Mouse (Mus musculus): ENCODE measurements at regions not wholly inside any gene's neighbourhood (a gene's known extent, or its start where the extent isn't known, plus 50 kb on each side); places are given as distances from the start of the nearest gene placed in this dataset.

DNA sequence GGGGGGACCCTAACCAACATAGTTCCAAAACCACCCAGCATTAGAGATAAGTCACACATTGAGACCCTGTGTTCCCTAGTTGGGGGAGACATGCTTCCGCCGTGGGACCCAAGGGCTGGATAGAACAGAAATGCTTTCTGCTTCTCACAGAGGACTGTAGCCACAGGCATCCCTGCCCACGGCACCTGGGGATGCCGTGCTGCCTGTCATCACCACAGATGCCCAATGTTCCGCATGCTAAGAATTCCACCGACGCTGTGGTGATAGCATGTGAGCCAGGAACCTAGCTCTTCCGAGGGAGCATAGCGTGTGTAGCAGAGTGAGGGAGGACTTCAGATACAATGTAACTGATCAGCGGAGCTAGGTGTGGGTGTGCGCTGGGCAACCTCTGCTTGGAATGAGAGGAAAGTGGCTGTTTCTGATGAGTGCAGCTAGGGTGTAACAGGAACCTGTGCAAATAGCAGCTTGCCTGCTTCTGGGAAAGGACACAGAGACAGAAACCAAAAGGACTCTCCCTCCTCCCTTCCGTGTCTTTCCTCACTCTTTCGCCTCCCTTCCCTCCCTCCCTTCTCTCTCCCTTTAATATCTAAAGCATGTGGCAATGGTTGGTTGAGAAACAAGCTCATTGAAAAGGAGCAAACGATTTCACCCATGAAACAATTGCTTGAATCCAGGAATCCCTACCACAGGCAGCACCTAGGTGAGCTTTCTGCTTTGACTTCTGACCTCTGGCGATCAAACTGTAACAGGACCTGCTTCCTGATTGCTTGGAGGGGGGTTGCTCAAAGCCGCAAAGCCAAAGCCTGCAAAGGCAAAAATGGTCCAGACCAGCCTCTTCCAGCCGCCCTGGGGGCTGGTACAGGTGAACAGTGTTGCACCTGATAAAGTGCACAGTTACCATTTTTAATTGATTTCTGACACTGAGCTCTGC is 102.3 kb downstream of the Gm26897 start:
- DNase-seq (ENCODE audit: low spot score) = no peak

- no peak for DNase-seq (ENCODE audit: low spot score)
Observed at GRCm38 (mm10) chr5:111836668-111837234, 103.0 kb downstream of the Gm26897 start.

GRCm38 (mm10) chr5:111842461-111842860 is 108.7 kb downstream of the Gm26897 start:
- no peak for DNase-seq (ENCODE audit: low spot score)

DNA sequence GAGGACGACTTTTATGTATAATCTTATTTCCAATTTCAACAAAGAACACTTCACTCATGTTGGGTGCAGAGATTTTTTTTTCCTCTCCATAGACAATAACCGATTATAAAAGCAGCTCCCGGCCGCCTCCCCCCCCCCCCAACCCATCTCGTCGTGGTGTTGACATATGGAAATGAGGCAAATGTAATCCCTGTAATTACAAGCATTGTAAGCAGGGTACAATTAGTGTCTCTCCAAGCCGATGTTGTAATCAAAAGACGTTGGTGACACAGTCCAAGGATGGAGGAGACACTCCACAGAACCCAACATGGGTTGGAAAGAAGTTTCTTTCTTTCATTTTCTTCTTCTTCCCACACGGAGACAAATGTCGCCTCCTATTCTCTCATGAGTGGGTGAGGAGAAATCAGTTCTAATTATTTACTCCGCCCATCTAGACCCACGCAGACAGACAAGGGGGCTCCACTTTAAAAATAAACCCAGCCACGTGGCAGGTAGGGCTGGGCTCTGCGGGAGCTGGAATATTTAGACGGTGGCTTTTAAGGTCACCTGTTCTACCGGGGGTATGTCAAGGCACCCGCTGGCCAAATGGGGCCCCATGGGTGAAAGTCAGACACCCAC is 110.0 kb downstream of the Gm26897 start:
- DNase-seq (ENCODE audit: low spot score) = no peak

GRCm38 (mm10) chr5:111844528-111844927 is 110.8 kb downstream of the Gm26897 start:
- no peak for DNase-seq (ENCODE audit: low spot score)

DNA sequence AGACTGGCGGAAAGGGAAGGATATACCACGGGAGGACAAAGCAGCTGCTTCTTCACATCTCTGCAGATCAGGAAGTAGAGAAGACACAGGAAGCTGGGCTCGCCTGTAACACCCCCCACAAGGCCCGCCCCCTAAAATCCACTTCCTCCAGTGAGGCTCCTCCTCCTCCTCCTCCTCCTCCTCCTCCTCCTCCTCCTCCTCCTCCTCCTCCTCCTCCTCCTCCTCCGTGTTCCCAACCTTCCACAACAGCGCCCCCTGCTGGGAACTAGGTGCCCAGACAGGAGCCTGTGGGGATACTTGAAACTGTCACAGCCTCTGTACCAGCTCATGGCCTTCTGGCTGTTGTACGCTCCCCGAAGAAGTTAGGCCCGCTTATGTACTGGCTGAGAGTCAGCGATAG is 115.2 kb downstream of the Gm26897 start:
- no peak for DNase-seq (ENCODE audit: low spot score)

- DNase-seq (ENCODE audit: low spot score) = no peak
Observed at GRCm38 (mm10) chr5:111852682-111853081, 119.0 kb downstream of the Gm26897 start.

DNA sequence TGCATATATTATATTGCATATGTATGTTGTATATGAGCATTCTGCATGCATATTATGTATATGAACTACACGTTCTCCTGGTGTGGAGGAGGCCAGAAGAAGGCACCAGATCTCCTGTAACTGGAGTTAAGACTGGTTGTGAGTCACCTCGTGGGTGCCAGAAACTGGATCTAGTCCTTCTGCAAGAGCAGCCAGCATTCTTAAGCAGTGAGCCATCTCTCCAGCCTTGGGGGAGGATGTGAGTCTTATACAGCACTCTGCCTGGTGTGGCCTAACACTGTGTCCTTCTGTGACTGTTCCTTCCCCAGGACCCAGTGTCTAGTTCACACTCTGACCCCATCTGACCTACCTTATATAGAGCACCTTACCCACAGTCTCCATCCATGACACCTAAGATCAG is 121.6 kb downstream of the Gm26897 start:
- no peak for DNase-seq (ENCODE audit: low spot score)

DNA sequence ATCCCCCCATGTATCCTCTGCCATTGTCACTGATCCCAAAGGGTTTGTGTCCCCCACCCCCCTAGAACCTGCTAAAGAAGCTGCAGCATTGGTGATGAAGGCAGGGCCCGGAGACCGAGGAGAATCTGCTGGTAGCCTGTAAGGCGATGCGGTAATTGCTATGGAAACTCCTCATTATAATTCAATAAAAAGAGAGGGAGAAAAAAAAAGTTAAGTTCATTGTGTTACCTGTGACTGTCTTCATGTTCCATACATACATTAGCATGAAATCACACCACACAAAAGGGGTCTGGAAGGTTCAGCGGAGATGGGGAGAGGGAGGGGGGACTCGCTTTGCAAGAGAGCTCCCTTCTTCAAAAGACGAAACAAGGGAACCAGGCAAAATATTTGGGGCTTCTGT is 123.5 kb downstream of the Gm26897 start:
- no peak for DNase-seq (ENCODE audit: low spot score)

DNA sequence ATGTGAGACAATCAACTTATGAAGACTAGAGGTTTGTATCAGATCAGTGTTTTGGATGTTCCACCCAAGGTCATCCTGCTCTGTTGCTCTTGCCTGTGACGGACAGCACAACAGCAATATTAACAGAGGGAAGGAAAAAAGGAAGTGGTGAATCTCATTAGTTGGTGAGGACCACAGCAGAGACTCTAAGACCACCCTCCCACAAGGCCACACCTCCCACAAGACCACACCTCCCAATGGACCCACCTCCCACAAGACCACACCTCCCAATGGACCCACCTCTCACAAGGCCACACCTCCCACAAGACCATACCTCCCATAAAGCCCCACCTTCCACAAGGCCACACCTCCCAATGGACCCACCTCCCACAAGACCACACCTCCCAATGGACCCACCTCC is 126.7 kb downstream of the Gm26897 start:
- no peak for DNase-seq (ENCODE audit: low spot score)

- no peak for DNase-seq (ENCODE audit: low spot score)
Observed at GRCm38 (mm10) chr5:111862331-111862730, 128.6 kb downstream of the Gm26897 start.

DNA sequence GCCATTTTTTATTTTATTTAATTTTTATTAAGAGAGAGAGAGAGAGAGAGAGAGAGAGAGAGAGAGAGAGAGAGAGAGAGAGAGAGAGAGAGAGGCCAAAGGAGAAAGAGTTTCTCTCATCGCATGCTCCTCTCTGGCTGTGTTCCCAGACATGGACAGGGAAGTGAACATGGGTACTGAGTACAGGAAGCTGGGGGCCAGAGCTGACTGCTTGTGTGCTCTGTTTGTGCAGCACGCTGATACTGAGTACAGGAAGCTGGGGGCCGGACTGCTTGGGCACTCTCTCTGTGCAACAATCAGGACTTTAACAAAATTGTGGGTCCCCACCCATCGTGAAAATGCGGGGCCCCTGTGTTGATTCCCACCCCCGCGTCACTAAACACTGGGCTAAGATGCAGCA is 130.2 kb downstream of the Gm26897 start:
- no peak for DNase-seq (ENCODE audit: low spot score)

DNA sequence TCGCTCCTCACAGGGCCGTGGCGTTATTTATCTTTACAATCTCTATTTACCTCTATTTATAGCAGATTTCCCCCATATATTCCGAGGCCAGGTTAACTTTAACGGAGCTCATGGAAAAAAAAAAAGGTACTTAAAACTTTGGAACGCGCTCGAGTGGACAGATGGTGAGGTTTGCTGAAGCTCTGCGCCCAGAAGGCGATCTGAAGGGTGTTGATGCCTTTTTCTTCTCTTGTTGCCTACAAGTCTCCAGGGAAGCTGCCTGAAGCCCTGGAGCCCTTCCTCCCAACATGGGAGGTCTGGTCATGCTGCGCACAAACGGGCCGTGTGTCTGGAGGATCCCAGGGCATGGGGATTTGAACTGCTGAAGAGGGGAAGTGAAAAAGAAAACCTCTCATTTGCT is 130.9 kb downstream of the Gm26897 start:
- DNase-seq (ENCODE audit: low spot score) = no peak

- DNase-seq (ENCODE audit: low spot score) = no peak
Observed at GRCm38 (mm10) chr5:111869011-111869410, 135.3 kb downstream of the Gm26897 start.

DNA sequence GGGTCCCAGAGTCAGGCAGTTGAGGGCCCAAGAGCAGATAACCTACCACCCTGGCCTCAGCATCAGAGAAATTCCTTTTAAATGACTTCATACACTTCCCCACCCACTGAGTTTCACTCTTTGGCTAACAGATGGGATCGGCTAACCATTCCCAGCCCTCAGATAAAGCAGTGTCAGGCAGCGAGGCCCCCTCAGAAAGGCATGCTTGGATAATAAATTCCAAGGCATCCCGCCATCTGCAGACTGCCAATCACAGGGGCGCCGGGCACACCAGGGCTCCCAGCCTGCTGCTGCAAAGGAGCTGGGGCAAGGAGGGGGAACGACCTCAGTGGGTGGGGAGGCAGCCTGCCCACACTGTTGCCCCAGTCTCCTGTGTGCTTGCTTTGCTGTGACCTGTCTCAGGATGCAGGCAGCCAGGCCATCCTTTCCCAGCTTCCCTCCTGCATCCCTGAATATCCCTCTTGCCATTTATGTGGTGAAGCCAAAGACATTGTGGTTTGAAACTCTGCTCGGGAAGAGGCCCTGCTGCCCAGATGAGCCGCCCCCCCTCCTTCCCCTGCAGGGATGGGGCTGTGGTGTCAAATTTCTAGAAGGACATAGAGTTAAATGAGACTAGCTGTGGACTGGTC is 143.6 kb downstream of the Gm26897 start:
- no peak for DNase-seq (ENCODE audit: low spot score)

GRCm38 (mm10) chr5:111879044-111879443 is 145.3 kb downstream of the Gm26897 start:
- no peak for DNase-seq (ENCODE audit: low spot score)

DNA sequence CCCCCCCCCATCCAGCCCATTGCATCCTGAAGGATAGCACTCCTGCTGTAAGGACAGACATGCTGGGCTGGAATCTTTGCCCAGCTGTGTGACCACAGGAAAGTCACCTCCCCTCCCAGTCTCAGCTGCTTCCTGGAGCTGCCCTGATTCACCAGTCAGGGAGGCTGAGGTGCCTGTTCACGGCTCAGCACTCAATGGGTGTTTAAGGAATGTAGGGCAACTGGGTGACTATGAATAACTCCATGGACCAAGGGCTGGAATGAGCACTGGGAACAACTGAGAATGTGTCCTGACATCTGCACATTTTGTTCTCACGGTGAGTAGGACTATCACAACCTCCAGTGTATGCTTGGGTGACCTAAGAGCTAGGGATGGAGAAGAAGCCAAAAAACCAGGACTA is 146.5 kb downstream of the Gm26897 start:
- DNase-seq (ENCODE audit: low spot score) = no peak

DNA sequence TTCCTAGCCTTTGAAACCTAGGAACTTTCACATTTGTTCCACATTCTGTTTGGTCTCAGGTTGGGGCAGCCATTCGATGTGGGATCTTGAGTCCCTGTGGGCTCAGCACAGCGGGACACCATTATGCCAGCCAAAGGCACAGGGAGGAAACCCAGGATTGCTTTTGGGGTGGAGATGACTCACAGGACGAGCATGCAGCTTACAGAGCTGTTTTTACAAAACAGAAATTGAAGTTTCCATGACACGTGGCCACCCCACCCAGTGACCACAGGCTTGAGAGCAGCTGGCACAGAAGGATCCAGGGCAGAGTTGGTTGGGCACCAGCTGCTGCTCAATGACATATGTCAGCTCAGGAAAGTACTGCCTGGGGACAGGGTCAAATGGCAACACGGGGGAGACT is 147.8 kb downstream of the Gm26897 start:
- DNase-seq (ENCODE audit: low spot score) = no peak

GRCm38 (mm10) chr5:111887281-111887680 is 153.6 kb downstream of the Gm26897 start:
- DNase-seq (ENCODE audit: low spot score) = no peak

- DNase-seq (ENCODE audit: low spot score) = peak; percentile 55
Observed at GRCm38 (mm10) chr5:111890800-111891199, 157.1 kb downstream of the Gm26897 start.

DNA sequence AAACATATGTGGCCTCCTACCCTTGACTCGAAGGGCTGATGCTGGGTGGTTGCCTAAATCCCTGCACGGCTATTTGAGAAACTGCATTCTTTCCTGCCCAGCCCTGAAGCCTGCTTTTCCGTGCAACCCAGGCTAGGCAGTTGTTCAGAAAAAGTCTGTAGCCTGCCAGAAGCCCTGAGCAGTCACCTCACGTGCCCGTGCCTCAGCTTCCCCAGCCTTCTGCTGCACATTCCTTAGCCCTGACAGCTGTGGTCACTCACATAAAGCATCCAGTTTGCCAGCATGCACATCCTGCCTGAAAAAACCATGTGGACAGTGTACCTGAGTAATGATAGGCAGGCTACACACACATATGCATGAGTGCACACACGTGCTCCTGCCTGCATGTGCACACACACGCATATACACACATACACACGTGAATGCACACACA is 157.6 kb downstream of the Gm26897 start:
- DNase-seq (ENCODE audit: low spot score) = no peak

GRCm38 (mm10) chr5:111892956-111893355 is 159.2 kb downstream of the Gm26897 start:
- no peak for DNase-seq (ENCODE audit: low spot score)

DNA sequence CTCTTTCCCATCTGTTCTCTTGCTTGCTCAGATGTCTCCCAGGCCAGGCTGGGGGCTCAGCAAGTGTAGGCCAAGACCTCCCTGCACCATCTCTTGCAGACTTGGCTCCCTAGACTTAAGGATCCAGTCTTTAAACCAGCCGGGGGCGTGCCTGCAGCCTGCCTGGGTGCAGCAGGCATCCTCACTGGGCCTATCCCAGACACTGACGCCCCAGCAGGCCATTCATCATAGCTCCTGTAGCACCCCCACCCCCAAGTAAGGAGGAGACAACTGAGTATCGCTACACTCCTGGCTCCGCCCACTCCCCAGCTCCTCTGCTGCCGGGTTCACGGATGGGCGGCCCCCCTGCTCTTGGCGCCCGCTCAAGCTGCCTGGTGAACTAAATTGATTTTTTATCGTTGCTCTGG is 160.2 kb downstream of the Gm26897 start:
- peak; percentile 18 for DNase-seq (ENCODE audit: low spot score)
